10 mouse cellular contexts compared by ENCODE assay signal in genomic region chr9:92504256-92504655, GRCm38 (mm10).
"Had no signal": no experiment of that assay in that cellular context is flagged by ENCODE, and none has a peak within 500 bp of the region (broad histone marks: within the 10 kb centered on the region; RNA-seq: fewer than 3 reads in every experiment).

No protein-coding gene starts in this region.

- H3K4me1 ChIP-seq: limb, embryonic 10.5 days; liver, embryonic 15.5 days; midbrain, embryonic 13.5 days had no signal

- H3K9ac ChIP-seq: liver, embryonic 15.5 days; midbrain, embryonic 13.5 days had no signal

- DNase-seq: kidney, adult 11 months; kidney, adult 9 months; kidney, postnatal 10 days; lung, postnatal 36 days; right cerebral cortex, postnatal 14 days; thymus, postnatal 36 days had no signal

- H3K9me3 ChIP-seq: limb, embryonic 10.5 days; liver, embryonic 15.5 days; midbrain, embryonic 13.5 days had no signal

- H3K36me3 ChIP-seq: limb, embryonic 10.5 days; liver, embryonic 15.5 days; midbrain, embryonic 13.5 days had no signal

- H3K27me3 ChIP-seq: liver, embryonic 15.5 days; midbrain, embryonic 13.5 days had no signal

- H3K27ac ChIP-seq: limb, embryonic 10.5 days; liver, embryonic 15.5 days; midbrain, embryonic 13.5 days had no signal

- H3K4me3 ChIP-seq: limb, embryonic 10.5 days; liver, embryonic 15.5 days; midbrain, embryonic 13.5 days had no signal

- H3K4me2 ChIP-seq: liver, embryonic 11.5 days; liver, embryonic 15.5 days; midbrain, embryonic 13.5 days had no signal

- ATAC-seq: midbrain, embryonic 13.5 days had no signal
